Mouse (Mus musculus) embryo, embryonic 11 days (tissue): ENCODE measurements around the gene Psmd9.

Experiments
- DNase-seq: peaks from one replicate; pipeline ENCODE4 v3.0.0-alpha.2; 2015

The Psmd9 gene

GRCm38 (mm10) chr5:123137910-123138229 is 31.3 kb upstream of the Psmd9 start:
- DNase-seq = no peak

- peak; percentile 94 for DNase-seq
These were observed 30.8 kb upstream of the Psmd9 start for GRCm38 (mm10) chr5:123138230-123138911.

GRCm38 (mm10) chr5:123138953-123139721 is 30.1 kb upstream of the Psmd9 start:
- peak; percentile 84 for DNase-seq

- DNase-seq = peak; percentile 56
These were observed 29.2 kb upstream of the Psmd9 start for GRCm38 (mm10) chr5:123139722-123140627.

- DNase-seq = peak; percentile 95
These were observed 28.3 kb upstream of the Psmd9 start for GRCm38 (mm10) chr5:123140694-123141554.

GRCm38 (mm10) chr5:123141555-123142160 is 27.6 kb upstream of the Psmd9 start:
- peak; percentile 81 for DNase-seq

GRCm38 (mm10) chr5:123142161-123143157 is 26.8 kb upstream of the Psmd9 start, which contains the start of gene Setd1b:
Setd1b (plus strand) TSS chr5:123142193.
- peak; percentile 82 for DNase-seq

- DNase-seq = peak; percentile 69
These were observed 25.8 kb upstream of the Psmd9 start for GRCm38 (mm10) chr5:123143251-123143970.

- DNase-seq = peak; percentile 26
These were observed 25.1 kb upstream of the Psmd9 start for GRCm38 (mm10) chr5:123143971-123144745.

GRCm38 (mm10) chr5:123144746-123145590 is 24.2 kb upstream of the Psmd9 start:
- DNase-seq = no peak

GRCm38 (mm10) chr5:123146357-123146756 is 22.9 kb upstream of the Psmd9 start:
- DNase-seq = no peak

GRCm38 (mm10) chr5:123147569-123147968 is 21.6 kb upstream of the Psmd9 start:
- DNase-seq = no peak

- DNase-seq = no peak
These were observed 21.0 kb upstream of the Psmd9 start for GRCm38 (mm10) chr5:123148073-123148722.

- peak; percentile 86 for DNase-seq
These were observed 19.5 kb upstream of the Psmd9 start for GRCm38 (mm10) chr5:123149451-123150400.

- DNase-seq = no peak
These were observed 18.6 kb upstream of the Psmd9 start for GRCm38 (mm10) chr5:123150641-123151040.

GRCm38 (mm10) chr5:123151077-123151476 is 18.1 kb upstream of the Psmd9 start:
- DNase-seq = peak; percentile 34
